Mouse (Mus musculus) G1E (cell line): ENCODE results near the gene Apbb2. TPM values are rescaled to one million over a fixed set of nuclear protein-coding genes. Genes with fewer than 3 reads are reported as not detected.
"Not testable (repeated sequence)": the region's sequence is repeated elsewhere in the genome, so short reads cannot be mapped to it uniquely, and the experiment has no call there.

Source experiments
- ATAC-seq: 2 replicates; pipeline ENCODE4 v1.8.0; 2016; ENCODE audit warnings: mild to moderate bottlenecking; ENCODE audit not compliant: insufficient number of reproducible peaks, poor library complexity, low FRiP score, severe bottlenecking; ENCODE audit errors: extremely low read depth
- DNase-seq: peaks from one replicate; pipeline ENCODE4 v3.0.0; 2012; ENCODE audit warnings: low spot score
- H3K27me3 ChIP-seq: 2 replicates; pipeline ENCODE4 v1.6.1; 2012; ENCODE audit warnings: mild to moderate bottlenecking, low read length, inconsistent platforms; ENCODE audit not compliant: insufficient read depth
- H3K36me3 ChIP-seq: replicated peaks from 2 replicates; pipeline ENCODE3; 2012; ENCODE audit warnings: mild to moderate bottlenecking, inconsistent platforms
- H3K4me1 ChIP-seq: 2 replicates; pipeline ENCODE4 v1.6.1; 2012; ENCODE audit warnings: low read depth, low read length, inconsistent platforms, mixed read lengths; ENCODE audit not compliant: insufficient read depth
- H3K4me3 ChIP-seq: 2 replicates; pipeline ENCODE4 v1.5.1; 2012; ENCODE audit warnings: low read depth, mild to moderate bottlenecking, inconsistent platforms, low read length, moderate library complexity, mixed read lengths
- H3K9me3 ChIP-seq: replicated peaks from 2 replicates; pipeline ENCODE4 v1.6.1; 2012; ENCODE audit warnings: inconsistent platforms
- CTCF ChIP-seq: IDR thresholded peaks from 2 replicates; pipeline ENCODE4 v1.5.1; 2012; ENCODE audit warnings: low read depth, low read length, inconsistent platforms, mixed read lengths
- GATA1 ChIP-seq: IDR thresholded peaks from 2 replicates; pipeline ENCODE4 v1.6.1; 2012; ENCODE audit warnings: borderline replicate concordance, low read length, inconsistent platforms, mixed read lengths
- GATA2 ChIP-seq: IDR thresholded peaks from 2 replicates; pipeline ENCODE4 v1.6.1; 2012; ENCODE audit warnings: low read depth, low read length, inconsistent platforms, borderline replicate concordance
- POLR2AphosphoS5 ChIP-seq: IDR thresholded peaks from 2 replicates; pipeline ENCODE4 v1.6.1; 2012; ENCODE audit warnings: low read depth, low read length, inconsistent platforms; ENCODE audit not compliant: insufficient replicate concordance
- TAL1 ChIP-seq: conservative IDR thresholded peaks from 2 replicates; pipeline ENCODE4 v1.6.1; 2012; ENCODE audit warnings: low read depth, low read length, inconsistent platforms, mixed read lengths
- polyA plus RNA-seq: library from polyadenylated mRNA; stranded (reverse); fragments of >175 nt; gene quantifications from 2 replicates; pipeline ENCODE4 v1.2.3, GENCODE M21; 2012
- total RNA-seq, 2 experiments: library from RNA; stranded (forward) in 1 of 2; stranded (reverse) in 1 of 2; fragments of 200-1000 nt in 1 of 2; fragments of >200 nt in 1 of 2; fragmentation: Nextera tagmentation in 1 of 2; gene quantifications; 2 replicates each; pipeline ENCODE4 v1.2.3; 2014 to 2017

Apbb2 gene
- total and polyA plus RNA-seq, 3 experiments, result 0.16 TPM; not detected in 2

DNA sequence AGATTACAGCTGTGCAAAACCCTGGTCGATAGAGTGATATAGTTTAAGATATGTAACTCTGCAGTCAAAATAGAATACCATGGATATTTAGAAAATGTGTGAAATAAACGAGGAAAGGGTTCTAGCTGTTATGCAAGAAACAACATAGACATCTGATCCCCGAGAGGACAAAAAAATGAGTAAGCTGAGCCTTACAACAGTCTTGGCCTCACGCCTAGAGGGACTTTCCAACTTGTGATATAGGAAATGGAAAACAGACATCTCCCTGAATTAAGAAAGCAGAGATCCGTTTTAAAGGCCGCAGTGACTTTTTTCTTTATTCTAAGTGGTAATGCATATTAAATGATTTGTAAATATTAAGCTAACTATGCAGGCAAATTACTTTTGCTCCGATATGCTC, 349.0 kb downstream of the Apbb2 start:
- Histone ChIP-seq H3K4me3 (no peak overlapping the region), H3K9me3 (peaks cover 32% of the 10 kb centered on the region), H3K36me3 (no peaks in the 10 kb centered on the region), H3K4me1 (no peaks in the 10 kb centered on the region), H3K27me3 (no peaks in the 10 kb centered on the region)
- no peak for TF ChIP-seq POLR2AphosphoS5
- TF ChIP-seq CTCF, result no peak
- TF ChIP-seq GATA1, result no peak
- TF ChIP-seq GATA2, result no peak
- TF ChIP-seq TAL1, result no peak
- DNase-seq (no peak), ATAC-seq (no peak)

DNA sequence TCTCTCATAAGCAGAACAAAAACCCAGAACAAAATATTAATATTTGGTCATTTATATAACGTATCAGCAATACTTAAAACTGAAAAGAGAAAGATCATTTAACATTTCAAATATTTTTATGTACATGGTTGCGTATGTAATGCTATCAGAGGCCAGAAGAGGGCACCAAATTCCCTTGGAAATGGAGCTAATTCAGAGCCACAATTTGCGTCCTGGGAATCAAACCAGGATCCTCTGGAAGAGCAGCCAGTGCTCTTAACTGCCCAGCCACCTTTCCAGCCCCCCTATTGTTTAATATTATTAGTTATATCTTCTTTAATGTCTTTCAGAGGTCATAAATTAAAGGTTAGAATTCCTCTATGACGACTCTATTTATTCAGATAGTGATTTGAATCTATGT, 355.2 kb downstream of the Apbb2 start:
- ATAC-seq (no peak), DNase-seq (no peak)
- Histone ChIP-seq H3K9me3 (peaks cover 23% of the 10 kb centered on the region), H3K4me1 (no peaks in the 10 kb centered on the region), H3K36me3 (no peaks in the 10 kb centered on the region), H3K4me3 (no peak overlapping the region), H3K27me3 (no peaks in the 10 kb centered on the region)
- no peak for TF ChIP-seq POLR2AphosphoS5

- ATAC-seq (no peak), DNase-seq (no peak)
- no peak for TF ChIP-seq POLR2AphosphoS5
- TF ChIP-seq CTCF, result no peak
- peaks cover 19% of the 10 kb centered on the region for H3K9me3 ChIP-seq
- no peak overlapping the region for H3K4me3 ChIP-seq
- H3K36me3 ChIP-seq, result no peaks in the 10 kb centered on the region
- no peaks in the 10 kb centered on the region for H3K4me1 ChIP-seq
- H3K27me3 ChIP-seq, result no peaks in the 10 kb centered on the region
Observed at GRCm38 (mm10) chr5:66262475-66262874, 356.1 kb downstream of the Apbb2 start.

GRCm38 (mm10) chr5:66259756-66260448, 358.7 kb downstream of the Apbb2 start, which contains the start of gene Nsun7:
TSS of gene Nsun7 (plus strand) at chr5:66259897.
- ATAC-seq (no peak), DNase-seq (no peak)
- no peak within 1 kb of the TSS for H3K4me3 ChIP-seq
- no peaks in the 10 kb centered on the region for H3K27me3 ChIP-seq
- H3K9me3 ChIP-seq, result peaks cover 16% of the 10 kb centered on the region
- H3K4me1 ChIP-seq, result no peaks in the 10 kb centered on the region
- H3K36me3 ChIP-seq, result no peaks in the 10 kb centered on the region
- TF ChIP-seq TAL1 (no peak), POLR2AphosphoS5 (no peak), CTCF (no peak), GATA1 (no peak), GATA2 (no peak)

DNA sequence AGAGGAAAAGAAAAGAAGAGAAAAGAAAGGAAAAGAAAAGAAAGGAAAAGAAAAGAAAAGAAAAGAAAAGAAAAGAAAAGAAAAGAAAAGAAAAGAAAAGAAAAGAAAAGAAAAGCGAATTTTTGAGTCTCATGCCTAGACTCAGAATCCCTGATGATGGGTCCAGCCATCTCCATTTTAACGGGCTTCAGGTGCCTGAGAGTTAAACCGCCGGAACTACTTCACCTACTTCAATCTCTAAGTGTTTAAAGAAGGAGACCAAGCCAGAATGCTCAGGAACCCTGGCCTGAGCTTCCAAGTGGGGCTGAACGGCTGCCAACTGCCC, 359.2 kb downstream of the Apbb2 start:
- H3K4me1 ChIP-seq, H3K4me3 ChIP-seq, H3K27me3 ChIP-seq, H3K36me3 ChIP-seq, ATAC-seq, DNase-seq: not testable (repeated sequence)
- H3K9me3 ChIP-seq, result peaks cover 19% of the 10 kb centered on the region

- ATAC-seq (no peak), DNase-seq (no peak)
- no peaks in the 10 kb centered on the region for H3K27me3 ChIP-seq
- no peaks in the 10 kb centered on the region for H3K36me3 ChIP-seq
- H3K9me3 ChIP-seq, result peaks cover 19% of the 10 kb centered on the region
- no peaks in the 10 kb centered on the region for H3K4me1 ChIP-seq
- H3K4me3 ChIP-seq, result no peak overlapping the region
- TF ChIP-seq CTCF, result no peak
- no peak for TF ChIP-seq GATA2
- TF ChIP-seq TAL1, result no peak
- TF ChIP-seq GATA1, result no peak
- no peak for TF ChIP-seq POLR2AphosphoS5
Observed at GRCm38 (mm10) chr5:66259000-66259399, 359.6 kb downstream of the Apbb2 start.

DNA sequence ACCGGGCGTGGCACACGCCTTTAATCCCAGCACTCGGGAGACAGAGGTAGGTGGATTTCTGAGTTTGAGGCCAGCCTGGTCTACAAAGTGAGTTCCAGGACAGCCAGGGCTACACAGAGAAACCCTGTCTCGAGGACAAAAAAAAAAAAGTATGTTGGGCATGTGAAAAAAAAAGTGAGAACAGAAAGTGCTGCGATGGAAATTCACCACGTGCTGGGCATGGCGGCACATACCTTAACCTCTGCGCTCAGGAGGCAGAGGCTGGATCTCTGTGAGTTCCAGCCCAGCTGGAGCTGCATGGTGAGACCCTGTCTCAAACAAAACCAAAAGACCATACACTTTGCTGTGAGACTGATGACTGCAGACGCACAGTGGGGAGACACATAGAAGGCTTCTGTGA, 363.5 kb downstream of the Apbb2 start:
- Histone ChIP-seq H3K36me3 (no peaks in the 10 kb centered on the region), H3K4me3 (no peak overlapping the region), H3K4me1 (no peaks in the 10 kb centered on the region), H3K9me3 (peaks cover 32% of the 10 kb centered on the region), H3K27me3 (no peaks in the 10 kb centered on the region)
- ATAC-seq (no peak), DNase-seq (no peak)
- TF ChIP-seq GATA2, result no peak
- TF ChIP-seq CTCF, result no peak
- TF ChIP-seq POLR2AphosphoS5, result no peak
- no peak for TF ChIP-seq TAL1
- TF ChIP-seq GATA1, result no peak
